Mouse (Mus musculus) heart, embryonic 14.5 days (tissue): ENCODE measurements around the gene Cys1. TPM values are rescaled to one million over a fixed set of nuclear protein-coding genes. Genes with fewer than 3 reads are reported as not detected.
A peak's percentile ranks its signal among the peaks of the same experiment; 100 is the strongest.

Experiments used
- ATAC-seq: fragments of 200-750 bp; cut with Nextera tagmentation; 2 replicates; pipeline ENCODE4 v1.8.0; 2017; ENCODE audit warnings: low read depth, moderate TSS enrichment; ENCODE audit not compliant: insufficient number of reproducible peaks, insufficient read depth, low FRiP score
- H3K27ac ChIP-seq, 2 experiments: fragments of 200-500 bp in 1 of 2; fragments of 300-500 bp in 1 of 2; sonication (generic) in 1 of 2; replicated peaks in 1 of 2; 2 replicates each; pipeline ENCODE4 v1.5.1; 2012 to 2014; ENCODE audit warnings: low read depth in 2 of 2, low read length in 2 of 2, control low read depth in 1 of 2, mild to moderate bottlenecking in 1 of 2, mixed read lengths in 1 of 2; ENCODE audit not compliant: control insufficient read depth in 1 of 2, insufficient read depth in 1 of 2
- H3K27me3 ChIP-seq: fragments of 300-500 bp; sonication (generic); 2 replicates; pipeline ENCODE4 v1.6.1; 2014; ENCODE audit warnings: mild to moderate bottlenecking, low read length, control low read depth; ENCODE audit not compliant: control insufficient read depth, insufficient read depth
- H3K36me3 ChIP-seq: fragments of 300-500 bp; sonication (generic); 2 replicates; pipeline ENCODE4 v1.6.1; 2014; ENCODE audit warnings: mild to moderate bottlenecking, control low read depth, low read length, mixed read lengths; ENCODE audit not compliant: control insufficient read depth, insufficient read depth
- H3K4me1 ChIP-seq, 2 experiments: fragments of 200-500 bp in 1 of 2; fragments of 300-500 bp in 1 of 2; sonication (generic) in 1 of 2; 2 replicates each; pipeline ENCODE4 v1.6.1; 2012 to 2014; ENCODE audit warnings: low read length in 2 of 2, control low read depth in 1 of 2, mixed read lengths in 1 of 2; ENCODE audit not compliant: control insufficient read depth in 2 of 2, insufficient read depth in 2 of 2
- H3K4me2 ChIP-seq: fragments of 300-500 bp; sonication (generic); 2 replicates; pipeline ENCODE4 v1.6.1; 2014; ENCODE audit warnings: mild to moderate bottlenecking, low read length
- H3K4me3 ChIP-seq, 2 experiments: fragments of 200-500 bp in 1 of 2; fragments of 300-500 bp in 1 of 2; sonication (generic) in 1 of 2; 2 replicates each; pipeline ENCODE4 v1.5.1; 2012 to 2014; ENCODE audit warnings: low read length in 2 of 2, mild to moderate bottlenecking in 2 of 2, control low read depth in 1 of 2, low read depth in 1 of 2, moderate library complexity in 1 of 2; ENCODE audit not compliant: control insufficient read depth in 1 of 2, insufficient read depth in 1 of 2
- H3K9ac ChIP-seq: fragments of 300-500 bp; sonication (generic); 2 replicates; pipeline ENCODE4 v1.6.1; 2014; ENCODE audit warnings: mild to moderate bottlenecking, low read length
- H3K9me3 ChIP-seq: fragments of 300-500 bp; sonication (generic); 2 replicates; pipeline ENCODE4 v1.6.1; 2016; ENCODE audit warnings: low read length, control low read depth; ENCODE audit not compliant: control insufficient read depth
- WGBS: fragments of 180-500 bp; shearing (Covaris S2); extraction: QIAGEN DNeasy Blood & Tissue Kit; methylation state at CpG from one replicate; pipeline ENCODE4 v1.1.7; 2014; 5-methylcytosine and 5-hydroxymethylcytosine counted together
- polyA plus RNA-seq: library from polyadenylated mRNA; unstranded; fragments of >200 nt; fragmentation: Nextera tagmentation; extraction: Ambion mirVana; gene quantifications from 2 replicates; pipeline ENCODE4 v1.2.1, GENCODE M21; 2014

The Cys1 gene
- polyA plus RNA-seq, 1 experiment from 2014 or later: 0.91 TPM

- Histone ChIP-seq H3K27ac (no peak overlapping the region), H3K36me3 (no peaks in the 10 kb centered on the region), H3K4me2 (no peak overlapping the region), H3K27me3 (no peaks in the 10 kb centered on the region), H3K9me3 (no peaks in the 10 kb centered on the region), H3K9ac (no peak overlapping the region), H3K4me1 (no peaks in the 10 kb centered on the region; a peak in 1 of 4 replicates), H3K4me3 (no peak overlapping the region)
- 36% methylated on average over 16 of the region's 16 CpGs for WGBS
- ATAC-seq: peak; percentile 69; the same call in 1 of the 2 replicates
These were observed 15.2 kb upstream of the Cys1 start for GRCm38 (mm10) chr12:24696500-24697483.

GRCm38 (mm10) chr12:24690351-24690750 lies 8.7 kb upstream of the Cys1 start:
- 81% methylated on average over 3 of the region's 3 CpGs for WGBS
- H3K4me1 ChIP-seq: no peaks in the 10 kb centered on the region
- H3K4me2 ChIP-seq: no peak overlapping the region
- H3K9me3 ChIP-seq: no peaks in the 10 kb centered on the region
- ATAC-seq: no peak
- no peak overlapping the region for H3K4me3 ChIP-seq
- H3K36me3 ChIP-seq: no peaks in the 10 kb centered on the region
- no peaks in the 10 kb centered on the region; the same call in 1 of the 2 replicates for H3K27me3 ChIP-seq
- H3K9ac ChIP-seq: no peak overlapping the region
- H3K27ac ChIP-seq: no peak overlapping the region

- 52% methylated on average over 11 of the region's 11 CpGs for WGBS
- peaks cover 5% of the 10 kb centered on the region for H3K27me3 ChIP-seq
These were observed 5.2 kb upstream of the Cys1 start for GRCm38 (mm10) chr12:24686696-24687346.

GRCm38 (mm10) chr12:24686038-24686695 lies 4.6 kb upstream of the Cys1 start:
- no peak overlapping the region for H3K4me2 ChIP-seq
- H3K36me3 ChIP-seq: no peaks in the 10 kb centered on the region
- H3K27ac ChIP-seq: no peak overlapping the region
- peaks cover 8% of the 10 kb centered on the region for H3K27me3 ChIP-seq
- H3K4me3 ChIP-seq: no peak overlapping the region
- peaks cover 13 to 19% of the 10 kb centered on the region in 2 experiments for H3K4me1 ChIP-seq
- no peaks in the 10 kb centered on the region for H3K9me3 ChIP-seq
- ATAC-seq: no peak
- WGBS: 64% methylated on average over 6 of the region's 6 CpGs
- H3K9ac ChIP-seq: no peak overlapping the region

More at GRCm38 (mm10) chr12:24686696-24687346, 5.2 kb upstream of the Cys1 start:
- Histone ChIP-seq H3K36me3 (no peaks in the 10 kb centered on the region), H3K4me3 (no peak overlapping the region), H3K9ac (no peak overlapping the region), H3K4me2 (no peak overlapping the region), H3K4me1 (peaks cover 6 to 13% of the 10 kb centered on the region in 2 experiments), H3K27ac (no peak overlapping the region), H3K9me3 (no peaks in the 10 kb centered on the region)
- ATAC-seq: no peak

- ATAC-seq: no peak
- H3K27me3 ChIP-seq: peaks cover 27% of the 10 kb centered on the region
- WGBS: 67% methylated on average over 7 of the region's 7 CpGs
- H3K4me1 ChIP-seq: peaks cover 15 to 27% of the 10 kb centered on the region in 2 experiments
- H3K9ac ChIP-seq: no peak overlapping the region
- H3K27ac ChIP-seq: no peak overlapping the region
- H3K36me3 ChIP-seq: no peaks in the 10 kb centered on the region
- H3K4me3 ChIP-seq: no peak overlapping the region
- H3K9me3 ChIP-seq: no peaks in the 10 kb centered on the region
- no peak overlapping the region for H3K4me2 ChIP-seq
These were observed 1.8 kb upstream of the Cys1 start for GRCm38 (mm10) chr12:24683461-24683860.

GRCm38 (mm10) chr12:24682563-24682962 lies 950 bp upstream of the Cys1 start:
- Histone ChIP-seq H3K27me3 (peaks cover 27% of the 10 kb centered on the region), H3K9ac (peak overlapping the region; percentile 44), H3K9me3 (no peaks in the 10 kb centered on the region), H3K4me2 (peak overlapping the region; percentile 92), H3K27ac (peak overlapping the region; percentile 48 to 66), H3K36me3 (no peaks in the 10 kb centered on the region), H3K4me1 (peaks cover 15 to 27% of the 10 kb centered on the region in 2 experiments), H3K4me3 (no peak overlapping the region)
- 21% methylated on average over 8 of the region's 8 CpGs for whole genome bisulfite sequencing
- ATAC-seq: no peak
